Mouse (Mus musculus): Measurements from ENCODE around the gene Sel1l.

GRCm38 (mm10) chr12:91764471-91764870, 84.5 kb downstream of the Sel1l start:
- no peak for TF ChIP-seq POLR2A (IDR thresholded peaks at IDR 0.05; ENCODE audit: borderline replicate concordance, low read depth, low read length)
- no peak for TF ChIP-seq CTCF (IDR thresholded peaks at IDR 0.05; ENCODE audit: low read depth, low read length)

All from bone marrow macrophage, adult 2 months (primary cell).